Mouse (Mus musculus) neural tube, embryonic 11.5 days (tissue): ENCODE results near the gene Bloc1s2. TPM values are rescaled to one million over a fixed set of nuclear protein-coding genes. Genes with fewer than 3 reads are reported as not detected.

Experiments used
- ATAC-seq: fragments of 200-750 bp; cut with Nextera tagmentation; 2 replicates; pipeline ENCODE4 v1.8.0; 2017; ENCODE audit warnings: moderate number of reproducible peaks, mild to moderate bottlenecking, moderate TSS enrichment, moderate library complexity; ENCODE audit not compliant: insufficient read depth, low FRiP score, low TSS enrichment
- DNase-seq: peaks from one replicate; pipeline ENCODE4 v3.0.0-alpha.2; 2015; ENCODE audit warnings: low spot score
- H3K27ac ChIP-seq: fragments of 300-500 bp; sonication (generic); 2 replicates; pipeline ENCODE4 v1.5.1; 2014; ENCODE audit warnings: low read depth, mild to moderate bottlenecking, low read length
- H3K27me3 ChIP-seq: fragments of 300-500 bp; sonication (generic); 2 replicates; pipeline ENCODE4 v1.6.1; 2014; ENCODE audit warnings: mild to moderate bottlenecking, low read length, mixed read lengths; ENCODE audit not compliant: control insufficient read depth, insufficient read depth
- H3K36me3 ChIP-seq: fragments of 300-500 bp; sonication (generic); 2 replicates; pipeline ENCODE4 v1.6.1; 2014; ENCODE audit warnings: mild to moderate bottlenecking, low read length, moderate library complexity, mixed read lengths; ENCODE audit not compliant: control insufficient read depth, insufficient read depth
- H3K4me1 ChIP-seq: fragments of 300-500 bp; sonication (generic); 2 replicates; pipeline ENCODE4 v1.6.1; 2014; ENCODE audit warnings: low read length, mixed read lengths; ENCODE audit not compliant: control insufficient read depth, insufficient read depth
- H3K4me2 ChIP-seq: fragments of 300-500 bp; sonication (generic); 2 replicates; pipeline ENCODE4 v1.6.1; 2014; ENCODE audit warnings: low read depth, mild to moderate bottlenecking, moderate library complexity
- H3K4me3 ChIP-seq: fragments of 300-500 bp; sonication (generic); 2 replicates; pipeline ENCODE4 v1.5.1; 2014; ENCODE audit warnings: low read depth, low read length
- H3K9ac ChIP-seq: fragments of 300-500 bp; sonication (generic); 2 replicates; pipeline ENCODE4 v1.6.1; 2014; ENCODE audit warnings: mild to moderate bottlenecking, low read length
- H3K9me3 ChIP-seq: fragments of 300-500 bp; sonication (generic); 2 replicates; pipeline ENCODE4 v1.6.1; 2016; ENCODE audit warnings: low read length; ENCODE audit not compliant: control insufficient read depth
- WGBS: fragments of 180-500 bp; shearing (Covaris S2); extraction: QIAGEN DNeasy Blood & Tissue Kit; methylation state at CpG from one replicate; pipeline ENCODE4 v1.1.7; 2014; 5-methylcytosine and 5-hydroxymethylcytosine counted together
- polyA plus RNA-seq: library from polyadenylated mRNA; unstranded; fragments of >200 nt; fragmentation: Nextera tagmentation; extraction: Ambion mirVana; gene quantifications from 2 replicates; pipeline ENCODE4 v1.2.1, GENCODE M21; 2014

Bloc1s2 gene
- polyA plus RNA-seq, 1 experiment from 2014 or later, result 118 TPM

DNA sequence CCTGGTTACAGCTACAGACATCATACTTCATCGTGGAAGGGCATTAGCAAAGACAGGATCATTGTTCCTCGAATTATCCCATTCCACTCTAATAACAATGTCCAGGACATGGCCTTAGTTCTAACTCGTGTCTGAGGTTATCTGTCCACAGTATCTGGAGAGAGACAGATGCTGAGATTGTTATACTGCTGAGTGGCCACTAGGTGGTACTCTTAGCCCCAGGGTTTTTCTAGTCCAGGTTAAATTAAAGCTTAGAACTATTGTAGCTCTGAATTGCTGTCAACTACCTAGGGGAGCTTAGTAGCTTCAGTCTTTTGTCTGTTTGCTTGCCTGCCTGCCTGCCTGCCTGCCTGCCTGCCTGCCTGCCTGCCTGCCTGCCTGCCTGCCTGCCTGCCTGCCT is 15.3 kb upstream of the Bloc1s2 start:
- DNase-seq, result no peak
- WGBS, result 24% methylated on average over 3 of the region's 3 CpGs

GRCm38 (mm10) chr19:44159386-44159785 is 13.1 kb upstream of the Bloc1s2 start:
- H3K9ac ChIP-seq, result no peak overlapping the region
- H3K9me3 ChIP-seq, result no peaks in the 10 kb centered on the region
- 89% methylated on average over 3 of the region's 3 CpGs for WGBS
- H3K27me3 ChIP-seq, result no peaks in the 10 kb centered on the region
- no peaks in the 10 kb centered on the region for H3K36me3 ChIP-seq
- H3K27ac ChIP-seq, result no peak overlapping the region
- ATAC-seq, result no peak
- H3K4me3 ChIP-seq, result no peak overlapping the region
- no peaks in the 10 kb centered on the region for H3K4me1 ChIP-seq
- H3K4me2 ChIP-seq, result no peak overlapping the region
- no peak for DNase-seq

More for the DNA sequence above, 15.3 kb upstream of the Bloc1s2 start:
- Histone ChIP-seq H3K4me2 (no peak overlapping the region), H3K36me3 (no peaks in the 10 kb centered on the region), H3K9me3 (no peaks in the 10 kb centered on the region), H3K27ac (no peak overlapping the region), H3K27me3 (no peaks in the 10 kb centered on the region), H3K4me1 (no peaks in the 10 kb centered on the region), H3K9ac (no peak overlapping the region), H3K4me3 (no peak overlapping the region)
- ATAC-seq, result no peak

DNA sequence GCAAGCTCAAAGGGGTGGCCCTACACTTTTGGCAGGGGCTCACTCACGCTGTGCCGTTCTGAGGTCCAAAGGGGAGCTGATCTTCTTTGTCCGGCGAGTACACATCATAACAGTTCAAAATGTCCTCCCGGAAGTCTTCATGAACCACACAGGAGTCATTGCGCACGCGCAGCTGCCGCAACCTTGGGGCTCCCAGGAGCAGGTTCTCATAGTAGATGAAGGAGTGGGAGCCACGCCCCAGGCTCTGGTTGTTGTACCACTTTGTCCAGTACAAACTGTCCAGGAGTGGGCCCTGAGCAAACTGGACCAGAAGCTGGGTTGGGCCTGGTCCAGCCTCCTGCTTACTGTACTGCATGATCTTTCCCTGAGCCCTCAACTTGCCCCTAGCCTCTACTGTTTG is 10.8 kb upstream of the Bloc1s2 start:
- Histone ChIP-seq H3K4me2 (no peak overlapping the region), H3K4me1 (no peaks in the 10 kb centered on the region), H3K4me3 (no peak overlapping the region), H3K27me3 (0 out of 2 replicates have a peak, but pooled peaks cover 3% of the 10 kb centered on the region), H3K36me3 (no peaks in the 10 kb centered on the region), H3K9ac (no peak overlapping the region), H3K27ac (no peak overlapping the region), H3K9me3 (no peaks in the 10 kb centered on the region)
- no peak for DNase-seq
- no peak for ATAC-seq
- 91% methylated on average over 10 of the region's 10 CpGs for WGBS

- Histone ChIP-seq H3K9me3 (no peaks in the 10 kb centered on the region), H3K4me3 (no peak overlapping the region), H3K36me3 (no peaks in the 10 kb centered on the region), H3K27me3 (0 out of 2 replicates have a peak, but pooled peaks cover 3% of the 10 kb centered on the region), H3K9ac (no peak overlapping the region), H3K27ac (no peak overlapping the region), H3K4me2 (no peak overlapping the region), H3K4me1 (no peaks in the 10 kb centered on the region)
- WGBS, result 73% methylated on average over 5 of the region's 5 CpGs
- DNase-seq (no peak), ATAC-seq (no peak)
Observed at GRCm38 (mm10) chr19:44153781-44154180, 7.5 kb upstream of the Bloc1s2 start.

DNA sequence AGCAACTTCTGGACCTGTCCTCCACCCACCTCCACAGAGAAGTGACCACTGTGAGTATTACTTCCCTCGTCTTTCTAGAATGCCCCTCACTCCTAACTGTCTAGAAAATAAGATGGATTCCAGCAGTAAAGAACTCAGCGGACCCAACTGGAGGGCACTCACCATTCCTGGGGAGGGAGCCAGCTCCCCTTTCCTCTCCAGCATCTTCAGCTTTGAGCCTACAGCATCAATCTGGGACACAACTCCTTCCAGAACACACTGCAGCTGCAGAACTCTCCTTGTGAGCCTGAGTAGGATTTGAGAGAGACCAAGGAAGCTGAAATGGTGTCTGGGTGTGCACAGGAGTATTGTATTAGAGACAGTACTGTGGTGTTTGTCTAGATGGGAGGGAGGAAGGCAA is 2.7 kb upstream of the Bloc1s2 start:
- WGBS, result 78% methylated on average over 2 of the region's 2 CpGs
- Histone ChIP-seq H3K36me3 (no peaks in the 10 kb centered on the region), H3K4me3 (no peak overlapping the region), H3K9me3 (no peaks in the 10 kb centered on the region), H3K27me3 (0 out of 2 replicates have a peak, but pooled peaks cover 3% of the 10 kb centered on the region), H3K4me1 (peaks cover 5% of the 10 kb centered on the region; the same call in 1 of the 2 replicates), H3K9ac (no peak overlapping the region), H3K4me2 (no peak overlapping the region), H3K27ac (no peak overlapping the region)
- no peak for DNase-seq
- no peak for ATAC-seq

- H3K36me3 ChIP-seq, result no peaks in the 10 kb centered on the region
- H3K27me3 ChIP-seq, result no peaks in the 10 kb centered on the region
- H3K4me2 ChIP-seq, result no peak overlapping the region
- H3K27ac ChIP-seq, result no peak overlapping the region
- no peak for DNase-seq
- no peak for ATAC-seq
- WGBS, result 41% methylated on average over 2 of the region's 2 CpGs
- H3K9me3 ChIP-seq, result no peaks in the 10 kb centered on the region
- H3K9ac ChIP-seq, result no peak overlapping the region
- H3K4me3 ChIP-seq, result no peak overlapping the region
- H3K4me1 ChIP-seq, result peaks cover 5% of the 10 kb centered on the region; the same call in 1 of the 2 replicates
Observed at GRCm38 (mm10) chr19:44148345-44148744, 2.1 kb upstream of the Bloc1s2 start.

GRCm38 (mm10) chr19:44146951-44147350 is 705 bp upstream of the Bloc1s2 start:
- ATAC-seq (no peak), DNase-seq (no peak)
- H3K27ac ChIP-seq, result no peak overlapping the region
- no peaks in the 10 kb centered on the region for H3K9me3 ChIP-seq
- peaks cover 5% of the 10 kb centered on the region; the same call in 1 of the 2 replicates for H3K4me1 ChIP-seq
- no peak overlapping the region for H3K9ac ChIP-seq
- no peak overlapping the region for H3K4me2 ChIP-seq
- H3K36me3 ChIP-seq, result peaks cover 2% of the 10 kb centered on the region; the same call in 1 of the 2 replicates
- no peak overlapping the region for H3K4me3 ChIP-seq
- 94% methylated on average over 8 of the region's 8 CpGs for WGBS
- H3K27me3 ChIP-seq, result no peaks in the 10 kb centered on the region

- DNase-seq (no peak), ATAC-seq (0 out of 2 replicates have a peak, but pooled peaks have one; percentile 23)
- Histone ChIP-seq H3K36me3 (peaks cover 2% of the 10 kb centered on the region; the same call in 1 of the 2 replicates), H3K4me3 (peak overlapping the region; percentile 74; the same call in 1 of the 2 replicates), H3K9ac (peak overlapping the region; percentile 76), H3K27me3 (no peaks in the 10 kb centered on the region), H3K4me2 (peak overlapping the region; percentile 72), H3K27ac (no peak overlapping the region), H3K4me1 (peaks cover 5% of the 10 kb centered on the region; the same call in 1 of the 2 replicates), H3K9me3 (no peaks in the 10 kb centered on the region)
- 63% methylated on average over 9 of the region's 9 CpGs for WGBS
Observed at GRCm38 (mm10) chr19:44146568-44146879, 278 bp upstream of the Bloc1s2 start.

DNA sequence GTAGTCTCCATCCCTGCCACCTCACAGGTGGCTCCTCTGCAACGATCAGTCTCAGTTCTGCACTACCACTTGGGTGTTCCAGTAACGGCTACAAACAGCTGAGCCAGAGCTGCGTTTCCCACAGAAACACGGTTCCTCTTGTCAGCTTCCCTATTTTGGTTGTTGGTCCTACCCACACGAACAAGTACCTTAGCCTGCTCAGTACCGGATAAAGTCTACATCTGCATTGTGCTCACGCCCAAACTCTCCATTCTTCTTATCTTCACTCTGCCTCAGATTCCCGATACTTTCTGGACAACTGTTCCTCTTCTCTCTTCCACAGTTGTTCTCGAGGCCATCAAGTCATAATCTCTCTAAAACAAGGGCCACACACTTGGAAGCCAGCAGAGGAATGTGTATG is 1.9 kb downstream of the Bloc1s2 start:
- H3K4me2 ChIP-seq, result no peak overlapping the region
- H3K27ac ChIP-seq, result no peak overlapping the region
- H3K27me3 ChIP-seq, result no peaks in the 10 kb centered on the region
- WGBS, result 92% methylated on average over 9 of the region's 9 CpGs
- no peaks in the 10 kb centered on the region for H3K9me3 ChIP-seq
- H3K9ac ChIP-seq, result no peak overlapping the region
- H3K4me3 ChIP-seq, result no peak overlapping the region
- ATAC-seq (no peak), DNase-seq (no peak)
- H3K36me3 ChIP-seq, result peaks cover 7% of the 10 kb centered on the region
- peaks cover 5% of the 10 kb centered on the region; the same call in 1 of the 2 replicates for H3K4me1 ChIP-seq
